Mouse (Mus musculus) liver, embryonic 13.5 days (tissue): ENCODE measurements at regions not wholly inside any gene's neighbourhood (a gene's known extent, or its start where the extent isn't known, plus 50 kb on each side); places are given as distances from the start of the nearest gene placed in this dataset.

Source experiments
- ATAC-seq: fragments of 200-750 bp; cut with Nextera tagmentation; 2 replicates; pipeline ENCODE4 v1.8.0; 2017; ENCODE audit warnings: low read depth, mild to moderate bottlenecking, moderate number of reproducible peaks, moderate library complexity
- DNase-seq: peaks from one replicate; pipeline ENCODE4 v3.0.0; 2022
- H3K27ac ChIP-seq: fragments of 300-500 bp; sonication (generic); 2 replicates; pipeline ENCODE4 v1.5.1; 2015; ENCODE audit warnings: moderate library complexity, mild to moderate bottlenecking, inconsistent platforms
- H3K27me3 ChIP-seq: fragments of 300-500 bp; sonication (generic); 2 replicates; pipeline ENCODE4 v1.6.1; 2015; ENCODE audit warnings: mild to moderate bottlenecking, inconsistent platforms
- H3K36me3 ChIP-seq: fragments of 300-500 bp; sonication (generic); 2 replicates; pipeline ENCODE4 v1.6.1; 2015; ENCODE audit warnings: mild to moderate bottlenecking, inconsistent platforms
- H3K4me1 ChIP-seq: fragments of 300-500 bp; sonication (generic); replicated peaks from 2 replicates; pipeline ENCODE4 v1.6.1; 2015; ENCODE audit warnings: inconsistent platforms
- H3K4me2 ChIP-seq: fragments of 300-500 bp; sonication (generic); 2 replicates; pipeline ENCODE4 v1.6.1; 2015; ENCODE audit warnings: inconsistent platforms, mild to moderate bottlenecking, moderate library complexity
- H3K4me3 ChIP-seq: fragments of 300-500 bp; sonication (generic); replicated peaks from 2 replicates; pipeline ENCODE4 v1.5.1; 2015; ENCODE audit warnings: mild to moderate bottlenecking, inconsistent platforms
- H3K9ac ChIP-seq: fragments of 300-500 bp; sonication (generic); 2 replicates; pipeline ENCODE4 v1.6.1; 2015; ENCODE audit warnings: mild to moderate bottlenecking, inconsistent platforms
- H3K9me3 ChIP-seq: fragments of 300-500 bp; sonication (generic); replicated peaks from 2 replicates; pipeline ENCODE4 v1.6.1; 2016; ENCODE audit warnings: inconsistent platforms
- WGBS: fragments of 180-500 bp; shearing (Covaris S2); methylation state at CpG from one replicate; pipeline ENCODE4 v1.1.7; 2015; ENCODE audit not compliant: insufficient replicate concordance; 5-methylcytosine and 5-hydroxymethylcytosine counted together

DNA sequence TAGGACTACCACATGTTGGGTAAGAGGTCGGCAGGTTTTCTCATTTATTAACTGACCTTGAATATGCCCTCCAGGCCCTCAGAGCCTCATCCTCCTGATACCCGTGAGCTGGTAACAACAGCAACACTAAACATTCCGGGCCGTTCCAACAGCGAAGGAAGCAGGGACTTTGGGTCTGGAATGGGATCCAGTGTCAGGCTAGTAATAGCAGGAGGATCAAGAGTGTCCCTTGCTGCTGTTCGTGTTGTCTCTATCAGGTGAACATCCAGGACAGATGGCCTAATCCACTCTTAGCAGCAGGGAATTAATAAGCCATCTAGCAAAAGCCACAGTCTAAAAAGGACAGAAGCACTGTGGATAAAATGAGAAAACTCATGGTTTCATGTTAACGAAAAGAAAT is 106.7 kb downstream of the Cpeb2 start:
- Histone ChIP-seq H3K9me3 (no peaks in the 10 kb centered on the region), H3K27me3 (no peaks in the 10 kb centered on the region), H3K4me3 (no peak overlapping the region), H3K27ac (no peak overlapping the region), H3K4me1 (no peaks in the 10 kb centered on the region), H3K4me2 (no peak overlapping the region), H3K9ac (no peak overlapping the region), H3K36me3 (no peaks in the 10 kb centered on the region)
- ATAC-seq (no peak), DNase-seq (no peak)
- WGBS = 66% methylated on average over 7 of the region's 7 CpGs

DNA sequence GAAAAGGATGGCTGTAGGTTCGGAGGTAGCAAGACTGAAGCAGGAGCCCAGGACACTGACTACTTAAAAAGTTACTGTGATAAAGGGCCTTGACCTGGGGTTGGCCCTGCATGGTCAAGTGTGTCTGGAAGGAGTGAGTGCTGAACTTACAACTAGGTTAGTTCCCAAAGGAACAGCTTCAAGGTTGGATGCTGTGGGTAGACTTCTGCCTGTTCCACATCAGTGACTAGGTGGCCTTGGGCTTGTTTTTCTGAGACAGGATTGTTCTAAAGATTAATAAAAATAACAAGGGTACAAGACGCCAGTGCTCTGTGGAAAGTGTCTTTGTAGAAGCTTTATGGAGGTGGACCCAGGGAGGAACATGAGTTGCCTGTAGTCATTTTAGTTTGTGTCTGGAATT is 108.5 kb downstream of the Cpeb2 start:
- H3K9me3 ChIP-seq = no peaks in the 10 kb centered on the region
- no peak for ATAC-seq
- no peak overlapping the region for H3K27ac ChIP-seq
- H3K9ac ChIP-seq = no peak overlapping the region
- DNase-seq = no peak
- H3K4me3 ChIP-seq = no peak overlapping the region
- H3K36me3 ChIP-seq = no peaks in the 10 kb centered on the region
- no peaks in the 10 kb centered on the region for H3K4me1 ChIP-seq
- WGBS = 69% methylated on average over 2 of the region's 2 CpGs
- H3K4me2 ChIP-seq = no peak overlapping the region
- no peaks in the 10 kb centered on the region for H3K27me3 ChIP-seq

DNA sequence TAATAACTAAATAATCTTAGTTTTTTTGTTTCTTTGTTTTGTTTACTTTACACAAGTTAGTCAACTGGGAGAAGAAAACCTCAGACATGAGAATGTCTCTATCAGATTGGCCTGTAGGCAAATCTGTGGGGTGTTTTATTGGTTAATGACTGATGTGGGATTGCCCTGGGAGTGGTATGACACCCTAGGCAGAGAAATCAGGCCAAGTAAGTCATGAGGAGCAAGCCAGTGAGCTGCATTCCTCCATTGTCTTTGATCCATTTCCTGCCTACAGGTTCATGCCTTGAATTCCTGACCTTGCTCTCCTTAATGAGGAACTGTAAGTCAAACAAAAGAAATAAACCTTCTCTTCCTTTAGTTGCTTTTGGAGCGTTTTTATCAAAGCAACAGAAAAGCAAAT is 111.5 kb downstream of the Cpeb2 start:
- H3K9me3 ChIP-seq = no peaks in the 10 kb centered on the region
- no peak overlapping the region for H3K4me2 ChIP-seq
- WGBS = 52% methylated on average over 1 of the region's 1 CpGs
- no peaks in the 10 kb centered on the region for H3K27me3 ChIP-seq
- no peaks in the 10 kb centered on the region for H3K36me3 ChIP-seq
- H3K27ac ChIP-seq = no peak overlapping the region
- no peaks in the 10 kb centered on the region for H3K4me1 ChIP-seq
- DNase-seq (no peak), ATAC-seq (no peak)
- H3K4me3 ChIP-seq = no peak overlapping the region
- no peak overlapping the region for H3K9ac ChIP-seq

DNA sequence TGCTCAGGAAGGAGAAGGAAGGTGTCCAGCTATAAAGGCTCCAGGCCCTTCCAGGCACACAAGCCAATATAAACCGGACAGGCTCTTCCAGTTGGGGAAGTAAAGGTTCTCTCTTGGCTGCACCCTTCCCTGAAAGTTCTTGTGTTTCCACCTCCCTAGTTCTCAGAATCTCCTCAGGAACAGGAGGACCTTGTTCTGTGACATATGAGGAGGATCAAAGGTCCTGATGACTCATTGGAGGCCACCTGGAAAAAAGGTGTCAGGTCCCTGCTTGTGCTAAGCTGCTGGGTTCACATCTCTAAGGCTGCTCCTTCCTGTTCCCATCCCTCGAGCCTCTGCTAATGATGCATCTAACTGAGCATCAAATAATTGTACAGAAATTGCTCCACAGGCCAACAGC is 118.0 kb downstream of the Cpeb2 start:
- Histone ChIP-seq H3K4me3 (no peak overlapping the region), H3K4me2 (no peak overlapping the region), H3K4me1 (peaks cover 25% of the 10 kb centered on the region), H3K9ac (no peak overlapping the region), H3K27ac (no peak overlapping the region), H3K9me3 (no peaks in the 10 kb centered on the region), H3K36me3 (no peaks in the 10 kb centered on the region), H3K27me3 (no peaks in the 10 kb centered on the region)
- ATAC-seq = no peak
- DNase-seq = no peak
- WGBS = 42% methylated on average over 2 of the region's 2 CpGs

DNA sequence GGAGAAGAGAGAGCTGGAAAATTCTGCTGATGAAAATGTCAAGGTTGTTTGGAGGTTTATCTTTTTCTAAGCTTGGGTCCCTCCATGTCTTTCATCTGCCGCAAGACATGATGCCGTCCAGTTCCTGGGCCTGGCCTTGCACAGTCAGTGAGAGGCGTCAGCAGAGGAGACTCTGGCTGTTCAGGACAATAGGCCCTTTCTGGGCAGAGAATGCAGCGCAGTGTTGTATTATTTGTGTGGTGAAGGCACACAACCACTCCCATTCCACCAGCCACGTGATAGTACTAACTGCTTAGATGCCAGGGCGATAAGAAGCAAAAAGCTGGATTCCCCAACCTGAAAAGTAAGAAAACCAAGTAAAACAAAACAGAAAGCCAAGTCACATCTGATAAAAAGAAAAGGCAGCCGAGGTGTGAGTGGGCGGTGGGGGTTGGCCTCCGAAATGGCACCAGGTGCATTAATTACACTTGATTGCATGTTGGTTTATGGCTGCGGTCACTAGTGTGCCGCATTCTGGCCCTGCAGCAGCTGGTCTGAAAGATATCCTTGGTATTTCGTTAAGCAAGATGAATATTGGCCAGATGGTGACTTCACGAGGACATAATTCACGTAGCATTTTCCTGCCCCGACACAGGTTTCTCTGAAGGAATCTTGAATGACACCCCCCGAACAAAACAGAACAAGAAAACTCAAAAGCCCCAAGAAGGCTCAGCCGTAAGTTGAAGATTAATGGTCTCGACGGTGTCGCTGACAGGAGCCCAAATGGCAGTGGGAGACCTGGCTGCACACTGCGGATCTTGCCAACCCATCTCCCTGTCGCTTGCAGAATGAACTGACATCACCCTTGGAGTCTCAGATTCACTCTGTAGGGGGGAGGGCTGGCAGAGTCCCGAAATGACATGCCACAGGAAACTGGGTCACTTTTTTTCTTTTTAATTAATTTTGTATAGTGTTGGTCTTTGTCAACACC is 120.3 kb downstream of the Cpeb2 start:
- Histone ChIP-seq H3K27ac (no peak overlapping the region), H3K4me1 (peaks cover 27% of the 10 kb centered on the region), H3K27me3 (no peaks in the 10 kb centered on the region), H3K9ac (no peak overlapping the region), H3K4me3 (no peak overlapping the region), H3K36me3 (no peaks in the 10 kb centered on the region), H3K9me3 (no peaks in the 10 kb centered on the region), H3K4me2 (no peak overlapping the region)
- no peak for DNase-seq
- 72% methylated on average over 23 of the region's 23 CpGs for WGBS
- no peak for ATAC-seq

DNA sequence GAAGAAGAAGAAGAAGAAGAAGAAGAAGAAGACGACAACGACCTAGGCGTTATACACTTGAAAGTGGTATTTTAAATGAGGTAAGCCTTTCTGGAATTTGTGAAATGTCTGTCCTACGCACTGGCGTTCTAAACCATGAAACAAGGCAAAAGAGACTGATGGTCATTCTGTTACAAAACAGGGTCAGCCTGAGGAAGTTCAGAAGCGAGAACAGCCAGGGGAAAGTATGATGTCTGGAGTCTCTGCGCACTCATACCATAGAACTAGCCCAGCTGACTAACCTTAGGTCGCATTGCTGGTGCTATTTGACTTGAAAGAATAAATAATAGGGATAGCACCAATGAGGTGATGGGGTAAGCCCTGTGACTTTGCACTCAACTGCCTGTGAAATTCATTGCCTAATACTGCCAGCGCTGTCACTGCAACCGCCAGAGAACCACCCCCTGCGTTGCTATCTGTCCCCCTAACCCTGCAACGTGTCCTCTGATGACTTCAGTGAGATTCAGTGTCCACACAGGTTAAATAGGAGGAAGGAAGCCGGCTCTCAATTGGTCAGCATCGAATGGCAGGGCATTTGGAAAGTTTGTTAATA is 121.5 kb downstream of the Cpeb2 start:
- H3K9ac ChIP-seq = peak overlapping the region; percentile 68
- H3K4me3 ChIP-seq = peak overlapping the region; percentile 55
- no peaks in the 10 kb centered on the region for H3K36me3 ChIP-seq
- H3K4me2 ChIP-seq = peak overlapping the region; percentile 77
- no peaks in the 10 kb centered on the region for H3K9me3 ChIP-seq
- DNase-seq (peak; percentile 6), ATAC-seq (peak; percentile 53)
- H3K4me1 ChIP-seq = peaks cover 27% of the 10 kb centered on the region
- H3K27ac ChIP-seq = peak overlapping the region; percentile 15; the same call in 1 of the 2 replicates
- WGBS = 34% methylated on average over 14 of the region's 14 CpGs
- H3K27me3 ChIP-seq = no peaks in the 10 kb centered on the region

DNA sequence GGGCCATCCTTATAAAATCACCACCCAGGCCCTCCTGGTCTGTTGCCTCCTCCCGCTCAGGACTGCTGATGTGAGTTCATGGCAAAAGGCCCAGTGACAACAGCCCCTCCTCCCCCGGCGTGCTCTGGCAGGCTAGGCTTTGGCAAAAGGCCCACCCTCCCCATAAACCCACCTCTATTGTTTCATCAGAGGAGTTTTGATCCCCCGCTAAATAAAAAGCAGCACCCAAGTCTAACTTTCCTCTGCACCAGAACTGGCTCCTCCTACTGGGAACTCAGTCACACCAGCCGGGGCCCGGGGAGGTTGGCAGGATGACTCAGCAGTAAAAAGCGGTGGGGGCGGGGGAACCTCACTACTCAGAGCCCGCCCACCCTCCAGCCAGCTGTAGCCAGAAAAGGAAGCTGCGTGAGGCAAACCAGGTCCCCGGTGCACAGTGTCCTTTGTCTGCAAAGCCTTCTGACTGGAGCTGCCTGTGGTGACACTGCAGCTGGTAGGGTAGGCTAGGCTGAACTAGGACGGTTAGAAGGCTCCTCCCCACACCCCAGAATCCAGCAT is 122.1 kb downstream of the Cpeb2 start:
- H3K27ac ChIP-seq = peak overlapping the region; percentile 15
- H3K27me3 ChIP-seq = no peaks in the 10 kb centered on the region
- peak; percentile 81 for DNase-seq
- H3K4me3 ChIP-seq = peak overlapping the region; percentile 55
- peak; percentile 96 for ATAC-seq
- 1% methylated on average over 12 of the region's 12 CpGs for WGBS
- H3K4me1 ChIP-seq = peaks cover 27% of the 10 kb centered on the region
- H3K9me3 ChIP-seq = no peaks in the 10 kb centered on the region
- H3K4me2 ChIP-seq = peak overlapping the region; percentile 77
- peak overlapping the region; percentile 68 for H3K9ac ChIP-seq
- no peaks in the 10 kb centered on the region for H3K36me3 ChIP-seq

GRCm38 (mm10) chr5:43355832-43356231 is 122.9 kb downstream of the Cpeb2 start:
- Histone ChIP-seq H3K27ac (no peak overlapping the region; the same call in 1 of the 2 replicates), H3K4me2 (peak overlapping the region; percentile 77)
- 78% methylated on average over 16 of the region's 16 CpGs for WGBS

DNA sequence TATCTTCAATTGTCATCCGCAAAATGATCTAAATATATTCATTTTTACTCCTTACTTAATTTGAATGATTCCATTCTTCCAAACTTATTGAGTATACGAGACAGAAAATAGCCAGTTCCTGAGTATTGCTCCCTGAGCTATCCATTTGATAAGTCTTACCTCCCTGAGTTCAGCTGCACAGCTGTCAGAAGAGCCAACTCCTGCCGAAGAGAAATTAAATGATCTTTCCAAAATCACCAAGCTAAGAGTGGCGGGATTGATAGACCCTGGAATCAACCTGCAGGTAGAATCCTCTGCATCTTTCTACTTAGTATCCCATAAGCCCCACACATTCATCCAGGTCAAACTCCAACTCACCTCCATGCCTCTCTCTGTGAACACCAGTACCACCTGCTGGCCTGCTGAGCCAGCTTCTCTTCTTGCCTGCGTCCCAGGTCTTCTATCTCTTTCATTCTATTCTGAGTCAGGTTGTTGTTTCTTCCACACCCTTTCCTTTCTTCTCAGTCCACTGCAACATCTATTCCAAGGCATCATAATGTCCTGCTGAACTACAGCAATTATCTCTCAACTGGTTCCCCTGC is 124.2 kb downstream of the Cpeb2 start:
- Histone ChIP-seq H3K4me1 (peaks cover 27% of the 10 kb centered on the region), H3K36me3 (no peaks in the 10 kb centered on the region), H3K9me3 (no peaks in the 10 kb centered on the region), H3K4me3 (no peak overlapping the region), H3K27me3 (no peaks in the 10 kb centered on the region), H3K27ac (no peak overlapping the region), H3K4me2 (no peak overlapping the region), H3K9ac (no peak overlapping the region)
- no peak for ATAC-seq
- WGBS = 70% methylated on average over 5 of the region's 5 CpGs
- no peak for DNase-seq

More at GRCm38 (mm10) chr5:43355832-43356231, 122.9 kb downstream of the Cpeb2 start:
- Histone ChIP-seq H3K4me3 (peak overlapping the region; percentile 55; the same call in 1 of the 2 replicates), H3K27me3 (no peaks in the 10 kb centered on the region), H3K36me3 (no peaks in the 10 kb centered on the region), H3K9me3 (no peaks in the 10 kb centered on the region), H3K4me1 (peaks cover 27% of the 10 kb centered on the region), H3K9ac (no peak overlapping the region)
- DNase-seq (peak; percentile 4), ATAC-seq (no peak)

DNA sequence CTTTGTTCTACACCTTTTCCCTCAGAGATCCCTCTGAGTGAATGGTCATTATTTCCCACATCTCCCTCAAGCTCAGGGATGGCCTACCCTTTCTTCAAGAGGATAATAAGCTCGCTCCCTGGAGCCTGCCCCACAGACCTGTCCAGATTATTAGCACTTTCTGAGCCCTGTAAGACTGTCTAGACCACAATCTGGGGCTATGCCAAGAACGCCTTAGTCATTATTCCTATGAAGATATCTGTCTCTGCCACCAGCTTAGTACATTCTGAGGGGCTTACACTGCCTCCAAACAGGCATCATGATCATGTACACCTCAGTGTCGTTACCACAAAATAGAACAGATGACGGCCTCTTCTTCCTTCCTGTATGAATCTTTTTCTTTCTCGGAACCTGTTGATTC is 124.9 kb downstream of the Cpeb2 start:
- Histone ChIP-seq H3K27me3 (no peaks in the 10 kb centered on the region), H3K4me3 (no peak overlapping the region), H3K4me1 (peaks cover 27% of the 10 kb centered on the region), H3K9me3 (no peaks in the 10 kb centered on the region), H3K27ac (no peak overlapping the region), H3K9ac (no peak overlapping the region), H3K4me2 (no peak overlapping the region), H3K36me3 (no peaks in the 10 kb centered on the region)
- ATAC-seq (no peak), DNase-seq (no peak)
- 57% methylated on average over 5 of the region's 5 CpGs for WGBS
